Mouse (Mus musculus): Measurements from ENCODE around the gene Eef1akmt2. TPM values are rescaled to one million over a fixed set of nuclear protein-coding genes. Genes with fewer than 3 reads are reported as not detected.

Eef1akmt2 gene
- polyA plus RNA-seq, 1 experiment from 2014 or later = 42.7 TPM

DNA sequence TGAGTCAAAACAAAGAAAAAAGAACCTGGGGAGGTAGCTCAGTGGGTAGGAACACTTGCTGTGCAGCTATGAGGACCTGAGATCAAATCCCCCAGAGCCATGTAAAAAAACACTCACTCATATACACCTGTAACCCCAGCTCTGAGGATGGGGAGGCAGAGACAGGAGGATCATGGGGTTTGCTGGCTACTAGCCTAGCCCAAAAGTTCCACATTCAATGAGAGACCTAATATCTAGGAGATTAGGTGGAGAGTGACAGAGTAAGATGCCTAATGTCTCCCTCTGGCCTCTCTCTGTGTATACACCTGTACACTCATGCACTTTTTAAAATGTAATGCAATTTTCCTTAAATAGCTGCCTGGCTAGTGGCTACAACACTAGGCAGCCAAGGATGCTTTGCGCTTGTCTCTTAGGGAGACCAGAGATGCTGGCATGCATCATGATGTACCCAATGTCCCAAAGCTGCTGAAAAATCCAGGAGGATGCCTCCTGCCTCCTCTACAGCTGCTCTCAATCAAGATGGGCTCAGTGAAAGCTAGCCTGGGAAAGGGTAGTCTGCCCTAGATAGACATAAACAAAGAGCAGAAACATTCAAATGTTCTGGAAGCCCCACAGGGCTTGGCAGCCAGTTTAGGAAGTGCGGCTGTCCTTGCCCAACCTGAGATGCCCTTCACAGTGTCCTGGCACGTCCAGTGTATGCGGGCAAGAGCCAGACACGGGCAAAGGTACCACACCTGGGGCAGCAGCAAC is 39.3 kb upstream of the Eef1akmt2 start:
- POLR2A ChIA-PET = no interaction called here
- in situ Hi-C loops (cut with MboI; ENCODE audit: low pct_unique_long_range_greater_than_20kb) = no loop called here
- no peak for TF ChIP-seq CTCF (IDR thresholded peaks at IDR 0.05)
- ATAC-seq (no peak), DNase-seq (ENCODE audit: low read depth, low spot score) (no peak)
- H3K27me3 ChIP-seq = no peaks in the 10 kb centered on the region
- CTCF ChIA-PET = interaction anchor here (1.4 kb wide), 1 partner anchor 13 kb away, joined by 4 read pairs; no protein-coding TSS in a partner anchor

DNA sequence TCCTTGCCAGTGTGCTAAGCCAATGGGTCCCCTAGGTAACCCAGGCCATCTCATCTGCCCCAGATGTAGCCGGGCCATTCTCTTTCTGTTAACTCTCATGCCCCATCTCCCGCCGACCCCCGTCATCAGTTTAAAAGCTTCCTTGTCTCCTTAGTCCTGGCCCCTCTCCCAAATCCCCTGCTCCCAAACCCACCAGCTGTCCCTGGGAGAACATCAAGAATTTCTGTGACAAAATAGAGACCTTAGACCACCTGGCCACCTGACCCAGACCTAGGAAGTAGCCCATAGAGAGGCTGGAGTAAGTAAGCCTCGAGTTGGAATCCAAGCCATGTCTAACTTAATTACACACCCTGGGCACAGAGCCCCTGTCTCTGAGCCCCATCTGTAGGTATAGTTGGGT is 37.7 kb upstream of the Eef1akmt2 start:
- no peaks in the 10 kb centered on the region for H3K27me3 ChIP-seq
- ChIA-PET CTCF (no interaction called here), POLR2A (no interaction called here)
- DNase-seq (ENCODE audit: low read depth, low spot score) = no peak
- TF ChIP-seq CTCF (IDR thresholded peaks at IDR 0.05) = no peak
- in situ Hi-C loops (cut with MboI; ENCODE audit: low pct_unique_long_range_greater_than_20kb) = no loop called here
- ATAC-seq = no peak

DNA sequence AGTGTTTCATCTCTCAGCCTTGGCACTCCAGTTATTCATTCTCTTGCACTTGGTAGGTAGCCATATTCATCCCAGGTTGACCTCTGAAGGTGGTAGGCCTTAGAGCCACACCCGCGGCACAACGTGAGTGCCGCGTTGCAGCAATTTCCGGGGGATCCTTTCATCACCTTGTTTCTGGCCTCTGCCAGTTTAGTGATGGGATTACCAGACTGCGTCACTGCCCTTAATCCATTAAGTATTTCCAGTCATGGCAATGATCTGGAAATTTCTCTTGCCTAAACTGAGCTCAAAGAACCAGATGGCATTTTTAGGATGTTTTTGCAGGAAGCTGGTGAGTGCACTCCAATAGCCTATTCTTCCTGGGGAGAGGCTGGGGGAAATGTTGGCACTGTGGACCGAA is 37.2 kb upstream of the Eef1akmt2 start:
- POLR2A ChIA-PET = no interaction called here
- ATAC-seq = no peak
- in situ Hi-C loops (cut with MboI; ENCODE audit: low pct_unique_long_range_greater_than_20kb) = no loop called here
- TF ChIP-seq CTCF (IDR thresholded peaks at IDR 0.05) = no peak
- DNase-seq (ENCODE audit: low read depth, low spot score) = no peak
- H3K27me3 ChIP-seq = no peaks in the 10 kb centered on the region
- CTCF ChIA-PET = no interaction called here

DNA sequence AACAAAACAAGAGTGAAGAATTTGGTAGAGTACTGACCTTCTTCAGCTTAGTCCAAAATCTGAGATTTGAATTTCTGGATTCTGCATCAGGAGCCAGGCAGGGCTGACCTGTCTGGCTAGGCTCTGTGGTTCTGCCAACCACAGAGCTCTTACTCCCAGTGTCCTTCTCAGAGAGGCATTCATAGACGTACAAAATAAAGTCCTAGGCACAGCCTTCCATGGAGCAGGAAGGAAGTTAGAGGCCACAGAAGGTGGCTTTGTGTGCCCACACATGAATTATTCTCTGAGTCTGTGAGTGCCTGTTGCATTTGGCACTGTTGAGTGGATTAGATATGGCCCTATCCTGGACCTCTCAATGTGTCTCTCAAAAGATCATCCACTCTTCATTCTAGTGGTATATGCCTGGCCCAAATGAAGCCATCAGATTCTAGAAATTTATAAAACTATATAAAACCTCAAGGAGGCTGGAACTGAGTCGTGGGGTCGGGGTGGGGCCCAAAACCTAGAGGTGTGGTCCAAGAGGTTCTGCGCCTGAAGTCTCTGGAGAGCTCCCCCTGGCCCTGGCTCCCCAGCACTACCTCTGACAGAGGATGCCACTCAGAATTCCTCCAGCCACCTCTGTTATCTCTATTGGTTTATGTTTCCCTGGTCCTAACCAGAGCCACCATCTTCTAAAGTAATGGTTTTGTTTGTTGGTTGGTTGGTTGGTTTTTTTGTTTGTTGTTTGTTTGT is 36.2 kb upstream of the Eef1akmt2 start:
- CTCF ChIA-PET = no interaction called here
- ATAC-seq (no peak), DNase-seq (ENCODE audit: low read depth, low spot score) (no peak)
- no peak for TF ChIP-seq CTCF (IDR thresholded peaks at IDR 0.05)
- POLR2A ChIA-PET = interaction anchor here (0.6 kb wide), 1 partner anchor 17 kb away, joined by 3 read pairs; no protein-coding TSS in a partner anchor
- no peaks in the 10 kb centered on the region for H3K27me3 ChIP-seq
- in situ Hi-C loops (cut with MboI; ENCODE audit: low pct_unique_long_range_greater_than_20kb) = no loop called here

DNA sequence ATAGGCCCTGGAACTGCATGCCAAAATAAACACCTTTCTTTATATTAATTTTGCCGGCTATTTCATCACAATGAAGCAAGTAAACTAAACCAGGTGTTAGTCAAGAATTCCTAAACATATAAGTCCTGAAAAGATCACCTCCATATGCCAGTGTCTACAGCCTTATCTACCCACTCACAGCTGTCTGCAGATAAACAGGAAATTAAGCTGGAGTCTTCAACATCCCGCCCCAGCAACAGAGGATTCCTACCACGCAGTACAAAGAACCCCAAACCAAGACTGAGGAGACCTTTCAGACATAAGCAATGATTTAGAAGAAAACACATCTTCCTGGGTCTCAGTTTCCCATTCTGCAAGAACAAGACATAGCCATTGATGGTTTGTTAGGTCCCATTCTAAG is 35.6 kb upstream of the Eef1akmt2 start:
- POLR2A ChIA-PET = interaction anchor here (0.6 kb wide), 1 partner anchor 18 kb away, joined by 3 read pairs; no protein-coding TSS in a partner anchor
- CTCF ChIA-PET = no interaction called here
- ATAC-seq = no peak

DNA sequence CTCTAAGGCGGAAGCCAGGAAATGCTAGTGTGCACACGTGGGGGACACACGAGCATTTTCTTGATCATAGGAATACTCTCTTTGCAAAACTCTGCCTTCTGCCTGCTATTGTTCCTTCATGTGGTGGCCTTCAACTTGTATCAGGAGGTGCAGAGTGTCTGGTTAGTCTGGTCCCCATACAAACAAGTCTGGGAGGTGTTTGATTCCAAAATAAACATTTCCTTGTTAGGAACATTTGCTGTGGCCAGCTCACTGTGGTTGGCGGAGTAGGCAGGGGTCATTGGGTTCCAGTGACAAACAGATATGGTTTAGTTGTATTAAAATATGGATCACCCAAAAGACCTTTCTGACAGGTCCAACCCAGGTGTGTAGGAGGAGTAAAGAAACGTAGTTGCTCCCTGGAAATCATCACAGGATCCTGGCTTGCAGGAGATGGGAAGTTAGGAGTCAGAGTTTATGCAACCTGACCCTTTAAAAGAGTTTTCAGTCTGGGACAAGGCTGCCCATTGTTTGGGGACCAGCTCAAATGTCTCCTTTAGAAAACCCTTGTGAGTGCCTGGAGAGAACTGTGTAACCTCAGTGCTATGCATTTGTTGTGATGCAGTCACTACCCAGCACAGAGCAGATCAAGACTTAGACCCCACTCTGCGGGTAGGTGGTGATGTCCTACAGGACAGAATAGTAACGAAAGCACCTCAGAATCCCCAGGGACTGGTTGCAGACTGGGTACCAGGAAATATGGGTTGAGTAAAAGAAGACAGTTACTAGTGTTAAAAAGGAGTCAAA is 34.7 kb upstream of the Eef1akmt2 start:
- CTCF ChIA-PET = interaction anchor here (1.4 kb wide), 1 partner anchor 23 kb away, joined by 4 read pairs; no protein-coding TSS in a partner anchor
- no peak for TF ChIP-seq CTCF (IDR thresholded peaks at IDR 0.05)
- H3K27me3 ChIP-seq = no peaks in the 10 kb centered on the region
- DNase-seq (ENCODE audit: low read depth, low spot score) (no peak), ATAC-seq (no peak)
- POLR2A ChIA-PET = no interaction called here
- in situ Hi-C loops (cut with MboI; ENCODE audit: low pct_unique_long_range_greater_than_20kb) = no loop called here

More for the DNA sequence above, 35.6 kb upstream of the Eef1akmt2 start:
- no peak for DNase-seq (ENCODE audit: low read depth, low spot score)
- in situ Hi-C loops (cut with MboI; ENCODE audit: low pct_unique_long_range_greater_than_20kb) = no loop called here
- H3K27me3 ChIP-seq = no peaks in the 10 kb centered on the region
- TF ChIP-seq CTCF (IDR thresholded peaks at IDR 0.05) = no peak

DNA sequence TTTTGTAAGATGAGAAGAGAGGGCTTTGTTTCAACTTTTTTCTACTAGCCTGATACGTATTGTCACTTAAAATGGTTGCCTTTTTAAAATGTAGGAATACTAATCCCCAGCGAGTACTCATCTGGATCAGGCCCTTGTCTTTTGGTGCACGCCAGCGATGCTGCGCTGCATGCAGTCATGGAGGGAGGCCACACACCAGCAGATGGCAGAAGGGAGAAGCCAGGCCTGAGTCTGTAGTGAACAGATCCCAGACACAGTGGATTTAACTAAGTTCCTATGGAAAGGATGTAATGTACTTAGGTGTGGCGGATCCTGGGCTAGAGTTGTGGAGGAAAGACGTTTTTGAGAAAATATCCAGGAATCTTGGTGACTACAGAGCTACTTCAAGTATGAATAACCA is 31.6 kb upstream of the Eef1akmt2 start:
- no peak for TF ChIP-seq CTCF (IDR thresholded peaks at IDR 0.05)
- ChIA-PET CTCF (no interaction called here), POLR2A (no interaction called here)
- H3K27me3 ChIP-seq = no peaks in the 10 kb centered on the region
- DNase-seq (ENCODE audit: low read depth, low spot score) (no peak), ATAC-seq (no peak)
- in situ Hi-C loops (cut with MboI; ENCODE audit: low pct_unique_long_range_greater_than_20kb) = no loop called here

DNA sequence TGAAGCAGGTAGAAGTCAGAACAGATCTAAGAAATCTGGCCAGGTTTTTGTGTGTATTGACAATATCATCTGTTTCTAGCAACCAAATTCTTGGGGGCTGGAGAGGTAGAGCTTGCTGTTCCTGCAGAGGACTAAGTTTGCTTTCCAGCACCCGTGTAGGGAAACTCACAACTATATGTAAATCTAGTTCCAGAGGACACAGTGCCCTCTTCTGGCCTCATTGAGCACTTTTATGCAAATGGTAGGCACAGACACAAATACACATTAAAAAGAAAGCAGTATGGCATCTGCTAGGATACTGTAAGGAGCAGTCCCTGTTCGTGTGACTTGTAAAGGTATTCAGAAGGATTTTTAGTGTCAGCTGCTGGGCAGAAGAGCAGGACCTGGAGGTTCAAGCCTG is 29.9 kb upstream of the Eef1akmt2 start:
- peak; percentile 67 for TF ChIP-seq CTCF (IDR thresholded peaks at IDR 0.05)
- CTCF ChIA-PET = interaction anchor here (0.9 to 1.8 kb wide), 4 partner anchors 18 to 225 kb away, joined by 3 to 6 read pairs (median 4); no protein-coding TSS in a partner anchor
- no peaks in the 10 kb centered on the region for H3K27me3 ChIP-seq
- in situ Hi-C loops (cut with MboI; ENCODE audit: low pct_unique_long_range_greater_than_20kb) = no loop called here
- POLR2A ChIA-PET = interaction anchor here (0.6 kb wide), 1 partner anchor 24 kb away, joined by 3 read pairs; no protein-coding TSS in a partner anchor
- ATAC-seq (no peak), DNase-seq (ENCODE audit: low read depth, low spot score) (no peak)

DNA sequence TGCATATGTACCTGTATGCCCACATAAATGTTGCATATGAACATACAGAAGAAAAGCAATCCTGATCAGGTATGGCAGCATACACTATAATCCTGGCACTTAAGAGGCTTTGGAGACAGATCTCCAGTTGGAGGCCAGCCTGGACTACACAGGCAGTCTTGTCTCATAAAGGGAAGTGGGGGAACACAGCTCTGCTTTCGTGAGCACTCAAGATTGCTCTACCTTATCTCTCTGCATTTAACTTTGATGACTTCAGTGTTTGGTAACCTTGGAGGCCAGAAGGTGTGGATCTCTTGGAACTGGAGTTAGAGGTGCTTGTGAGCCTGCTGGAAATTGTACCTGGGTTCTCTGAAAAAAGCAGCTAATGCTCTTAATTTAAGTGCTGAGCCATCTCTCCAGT is 27.8 kb upstream of the Eef1akmt2 start:
- DNase-seq (ENCODE audit: low read depth, low spot score) = no peak
- in situ Hi-C loops (cut with MboI; ENCODE audit: low pct_unique_long_range_greater_than_20kb) = no loop called here
- CTCF ChIA-PET = interaction anchor here (1.3 kb wide), 1 partner anchor 123 kb away, joined by 3 read pairs; no protein-coding TSS in a partner anchor
- no peaks in the 10 kb centered on the region for H3K27me3 ChIP-seq
- no peak for TF ChIP-seq CTCF (IDR thresholded peaks at IDR 0.05)
- no peak for ATAC-seq
- POLR2A ChIA-PET = no interaction called here

DNA sequence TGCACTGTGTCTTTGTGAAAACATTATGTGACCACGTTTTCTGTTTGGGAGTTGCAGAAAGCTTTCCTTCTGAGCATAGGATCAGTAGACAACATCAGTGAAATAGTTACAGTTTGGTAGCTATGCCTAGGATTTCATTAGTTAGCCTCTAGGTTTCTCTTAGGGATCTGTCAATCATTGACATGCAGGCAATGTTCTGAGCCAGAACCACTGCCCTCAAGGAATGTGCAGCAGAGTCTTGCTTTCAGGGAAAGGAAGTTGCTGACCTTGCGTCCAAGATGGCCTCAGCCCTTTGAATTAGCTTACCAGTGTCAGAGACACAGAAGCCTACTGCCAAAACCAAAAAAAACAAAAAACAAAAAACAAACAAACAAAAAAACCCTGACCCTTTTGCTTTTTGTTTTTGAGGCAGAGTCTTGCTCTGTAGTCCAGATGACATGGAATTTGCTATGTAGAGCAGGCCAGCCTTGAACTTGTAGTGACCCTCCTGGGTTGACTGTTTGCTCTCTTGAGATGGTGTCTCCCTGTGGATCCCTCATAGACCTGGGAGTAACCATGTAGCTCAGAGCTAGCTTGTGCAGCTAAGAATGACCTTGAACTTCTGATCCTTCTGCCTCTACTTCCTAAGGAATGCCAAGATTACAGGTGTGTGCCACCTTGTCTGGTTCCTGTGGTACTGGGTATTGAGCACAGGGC is 23.1 kb upstream of the Eef1akmt2 start:
- no peak for TF ChIP-seq CTCF (IDR thresholded peaks at IDR 0.05)
- no peaks in the 10 kb centered on the region for H3K27me3 ChIP-seq
- no peak for DNase-seq (ENCODE audit: low read depth, low spot score)
- peak; percentile 67 for ATAC-seq
- in situ Hi-C loops (cut with MboI; ENCODE audit: low pct_unique_long_range_greater_than_20kb) = no loop called here
- POLR2A ChIA-PET = interaction anchor here (0.6 to 0.8 kb wide), 2 partner anchors 43 to 59 kb away, joined by 3 read pairs; no protein-coding TSS in a partner anchor
- CTCF ChIA-PET = interaction anchor here (1.1 to 3.0 kb wide), 4 partner anchors 22 to 64 kb away, joined by 3 to 7 read pairs (median 5); partner anchors contain the start of gene Eef1akmt2

All from Patski (cell line).